In genomic region chr3:61839355-61840009, GRCm38 (mm10) we compare ENCODE assay signal across 9 mouse cellular contexts.
DNase-seq lines count a peak whose midpoint lies in the region; ATAC-seq and TF ChIP-seq lines count a peak whose summit lies in the region.
"Had no signal": no experiment of that assay in that cellular context is flagged by ENCODE, and none has a peak within 500 bp of the region (broad histone marks: within the 10 kb centered on the region; RNA-seq: fewer than 3 reads in every experiment).

No protein-coding gene starts in this region.

- ATAC-seq in intestine, postnatal 0 days, result no peak
- no peak for ATAC-seq in intestine, embryonic 15.5 days
- no peak for ATAC-seq in limb, embryonic 11.5 days (ENCODE audit: insufficient number of reproducible peaks, low FRiP score, low TSS enrichment, low read depth)

- peak; percentile 53 for DNase-seq in 416B (ENCODE audit: low read depth)
- peak; percentile 23 for DNase-seq in MEL-GATA-1-ER (ENCODE audit: extremely low read depth, low read depth)
- peak; percentile 25 for DNase-seq in embryo, embryonic 9.5 days (ENCODE audit: extremely low spot score)
- peak; percentile 56 for DNase-seq in limb, embryonic 11.5 days (ENCODE audit: low spot score)
- peak; percentile 46 for DNase-seq in right cerebral cortex, postnatal 4 days
- no peak for DNase-seq in cerebellum, adult 11 months

- H3K4me2 ChIP-seq in intestine, postnatal 0 days (replicated peaks; ENCODE audit: low read depth), result no peak overlapping the region
- no peak overlapping the region for H3K4me2 ChIP-seq in intestine, embryonic 15.5 days (replicated peaks)
- no peak overlapping the region for H3K4me2 ChIP-seq in limb, embryonic 11.5 days (ENCODE audit: low read depth, severe bottlenecking)
- H3K4me2 ChIP-seq: embryonic facial prominence, embryonic 15.5 days had no signal

- no peaks in the 10 kb centered on the region for H3K9me3 ChIP-seq in intestine, postnatal 0 days (ENCODE audit: control insufficient read depth)
- no peaks in the 10 kb centered on the region for H3K9me3 ChIP-seq in intestine, embryonic 15.5 days
- H3K9me3 ChIP-seq in limb, embryonic 11.5 days (ENCODE audit: control insufficient read depth, low read length), result no peaks in the 10 kb centered on the region
- H3K9me3 ChIP-seq: embryonic facial prominence, embryonic 15.5 days had no signal

- no peaks in the 10 kb centered on the region for H3K27me3 ChIP-seq in intestine, postnatal 0 days (replicated peaks; ENCODE audit: control insufficient read depth, insufficient read depth, low read length)
- H3K27me3 ChIP-seq in intestine, embryonic 15.5 days (replicated peaks), result no peaks in the 10 kb centered on the region
- H3K27me3 ChIP-seq in limb, embryonic 11.5 days (ENCODE audit: control insufficient read depth, insufficient read depth, low read length), result no peaks in the 10 kb centered on the region
- H3K27me3 ChIP-seq: embryonic facial prominence, embryonic 15.5 days had no signal

- no peak overlapping the region for H3K27ac ChIP-seq in intestine, postnatal 0 days (ENCODE audit: low read depth, low read length)
- no peak overlapping the region for H3K27ac ChIP-seq in intestine, embryonic 15.5 days
- no peak overlapping the region for H3K27ac ChIP-seq in limb, embryonic 11.5 days (replicated peaks; ENCODE audit: low read depth, low read length)
- H3K27ac ChIP-seq: embryonic facial prominence, embryonic 15.5 days had no signal

- no peaks in the 10 kb centered on the region for H3K4me1 ChIP-seq in intestine, postnatal 0 days (replicated peaks; ENCODE audit: control insufficient read depth, insufficient read depth, low read length)
- no peaks in the 10 kb centered on the region for H3K4me1 ChIP-seq in intestine, embryonic 15.5 days (replicated peaks)
- H3K4me1 ChIP-seq in limb, embryonic 11.5 days (ENCODE audit: control insufficient read depth, insufficient read depth, low read length), result no peaks in the 10 kb centered on the region
- H3K4me1 ChIP-seq: embryonic facial prominence, embryonic 15.5 days had no signal

- no peak overlapping the region for H3K9ac ChIP-seq in intestine, postnatal 0 days (ENCODE audit: low read depth, low read length)
- H3K9ac ChIP-seq in intestine, embryonic 15.5 days, result no peak overlapping the region
- H3K9ac ChIP-seq in limb, embryonic 11.5 days (ENCODE audit: low read length), result no peak overlapping the region
- H3K9ac ChIP-seq: embryonic facial prominence, embryonic 15.5 days had no signal

- WGBS in intestine, postnatal 0 days, result 59% methylated on average over 3 of the region's 3 CpGs
- WGBS in intestine, embryonic 15.5 days, result 54% methylated on average over 3 of the region's 3 CpGs
- WGBS in limb, embryonic 11.5 days, result 53% methylated on average over 3 of the region's 3 CpGs

- TF ChIP-seq CTCF in intestine, postnatal 0 days (IDR thresholded peaks at IDR 0.05; ENCODE audit: low read depth), result peak; percentile 66

- no peak overlapping the region for H3K4me3 ChIP-seq in intestine, postnatal 0 days (ENCODE audit: low read depth, low read length)
- no peak overlapping the region for H3K4me3 ChIP-seq in intestine, embryonic 15.5 days (replicated peaks)
- H3K4me3 ChIP-seq in limb, embryonic 11.5 days (ENCODE audit: low read depth, low read length), result no peak overlapping the region
- H3K4me3 ChIP-seq: embryonic facial prominence, embryonic 15.5 days had no signal

- no peaks in the 10 kb centered on the region for H3K36me3 ChIP-seq in intestine, postnatal 0 days (ENCODE audit: control insufficient read depth, insufficient read depth)
- H3K36me3 ChIP-seq in intestine, embryonic 15.5 days, result no peaks in the 10 kb centered on the region
- no peaks in the 10 kb centered on the region for H3K36me3 ChIP-seq in limb, embryonic 11.5 days (ENCODE audit: control insufficient read depth, insufficient read depth, low read length)
- H3K36me3 ChIP-seq: embryonic facial prominence, embryonic 15.5 days had no signal
